ENCODE assay signal across 10 mouse cellular contexts in genomic region chr17:26547771-26548170, GRCm38 (mm10). TPM values are rescaled to one million over a fixed set of nuclear protein-coding genes. Genes with fewer than 3 reads are reported as not detected.
DNase-seq lines count a peak whose midpoint lies in the region; ATAC-seq and TF ChIP-seq lines count a peak whose summit lies in the region.
"Had no signal": no experiment of that assay in that cellular context is flagged by ENCODE, and none has a peak within 500 bp of the region (broad histone marks: within the 10 kb centered on the region; RNA-seq: fewer than 3 reads in every experiment).

No protein-coding gene starts in this region.

- peaks cover 20 to 25% of the 10 kb centered on the region in 2 experiments for H3K4me1 ChIP-seq in heart, embryonic 14.5 days (ENCODE audit: control insufficient read depth in 2 of 2, insufficient read depth in 2 of 2, low read length in 2 of 2)
- H3K4me1 ChIP-seq in stomach, embryonic 16.5 days (ENCODE audit: control insufficient read depth, insufficient read depth, low read length): peaks cover 13% of the 10 kb centered on the region
- no peaks in the 10 kb centered on the region for H3K4me1 ChIP-seq in forebrain, embryonic 11.5 days (replicated peaks; ENCODE audit: control insufficient read depth, insufficient read depth, low read length)

- no peaks in the 10 kb centered on the region for H3K36me3 ChIP-seq in heart, embryonic 14.5 days (ENCODE audit: control insufficient read depth, insufficient read depth, low read length)
- no peaks in the 10 kb centered on the region for H3K36me3 ChIP-seq in stomach, embryonic 16.5 days (ENCODE audit: control insufficient read depth, insufficient read depth, low read length)
- H3K36me3 ChIP-seq in forebrain, embryonic 11.5 days (ENCODE audit: control insufficient read depth, insufficient read depth, low read length): no peaks in the 10 kb centered on the region

- no peak for DNase-seq in left cerebral cortex, adult 2 months (ENCODE audit: extremely low spot score in 1 of 2, low spot score in 2 of 2)
- no peak for DNase-seq in left cerebral cortex, adult 11 months (ENCODE audit: low spot score)
- peak; percentile 84 for DNase-seq in kidney, postnatal 14 days
- DNase-seq in forebrain, embryonic 11.5 days (ENCODE audit: low spot score): no peak
- no peak for DNase-seq in left cerebral cortex, postnatal 25 days (ENCODE audit: low spot score in 2 of 2)
- DNase-seq in urinary bladder, postnatal 10 days (ENCODE audit: low spot score): no peak
- DNase-seq: forebrain, postnatal 0 days; right cerebral cortex, postnatal 14 days had no signal

- H3K9me3 ChIP-seq in heart, embryonic 14.5 days (ENCODE audit: control insufficient read depth, low read length): no peaks in the 10 kb centered on the region
- H3K9me3 ChIP-seq in stomach, embryonic 16.5 days (replicated peaks; ENCODE audit: control insufficient read depth, low read length): no peaks in the 10 kb centered on the region
- no peaks in the 10 kb centered on the region for H3K9me3 ChIP-seq in forebrain, embryonic 11.5 days (ENCODE audit: control insufficient read depth, low read length)

- H3K27ac ChIP-seq in left cerebral cortex, adult 2 months: peak overlapping the region; percentile 64
- H3K27ac ChIP-seq in heart, embryonic 14.5 days (replicated peaks in 1 of 2; ENCODE audit: control insufficient read depth in 1 of 2, insufficient read depth in 1 of 2, low read depth in 2 of 2, low read length in 2 of 2): peak overlapping the region; percentile 69 to 91
- peak overlapping the region; percentile 68 for H3K27ac ChIP-seq in stomach, embryonic 16.5 days (ENCODE audit: low read length)
- H3K27ac ChIP-seq in forebrain, embryonic 11.5 days (ENCODE audit: low read depth, low read length): no peak overlapping the region

- H3K27me3 ChIP-seq in heart, embryonic 14.5 days (ENCODE audit: control insufficient read depth, insufficient read depth, low read length): no peaks in the 10 kb centered on the region
- H3K27me3 ChIP-seq in stomach, embryonic 16.5 days (ENCODE audit: control insufficient read depth, insufficient read depth, low read length): no peaks in the 10 kb centered on the region
- no peaks in the 10 kb centered on the region for H3K27me3 ChIP-seq in forebrain, embryonic 11.5 days (ENCODE audit: control insufficient read depth, insufficient read depth, low read length)

- 0 out of 2 replicates have a peak overlapping the region, but pooled peaks have one; percentile 12 for H3K4me2 ChIP-seq in heart, embryonic 14.5 days (ENCODE audit: low read length)
- H3K4me2 ChIP-seq in stomach, embryonic 16.5 days (ENCODE audit: low read depth, low read length): no peak overlapping the region
- no peak overlapping the region for H3K4me2 ChIP-seq in forebrain, embryonic 11.5 days (ENCODE audit: low read depth, low read length, severe bottlenecking)

- no peak overlapping the region for H3K4me3 ChIP-seq in left cerebral cortex, adult 2 months
- H3K4me3 ChIP-seq in heart, embryonic 14.5 days (ENCODE audit: control insufficient read depth in 1 of 2, insufficient read depth in 1 of 2, low read depth in 1 of 2, low read length in 2 of 2): no peak overlapping the region
- H3K4me3 ChIP-seq in stomach, embryonic 16.5 days (replicated peaks; ENCODE audit: low read length): no peak overlapping the region
- H3K4me3 ChIP-seq in forebrain, embryonic 11.5 days (ENCODE audit: low read depth, low read length): no peak overlapping the region

- WGBS in heart, embryonic 14.5 days: 31% methylated on average over 7 of the region's 7 CpGs
- WGBS in stomach, embryonic 16.5 days: 24% methylated on average over 7 of the region's 7 CpGs
- WGBS in forebrain, embryonic 11.5 days: 41% methylated on average over 7 of the region's 7 CpGs

- intact Hi-C loops in left cerebral cortex, adult 2 months (cut with DNase I): no loop called here
- intact Hi-C loops in left cerebral cortex, postnatal 25 days (cut with DNase I): no loop called here

- no peak for TF ChIP-seq CTCF in left cerebral cortex, adult 2 months (IDR thresholded peaks at IDR 0.05)

- peak; percentile 63 for ATAC-seq in heart, embryonic 14.5 days (ENCODE audit: insufficient number of reproducible peaks, insufficient read depth, low FRiP score, low read depth)
- ATAC-seq in stomach, embryonic 16.5 days (ENCODE audit: insufficient read depth, low FRiP score): peak; percentile 21; the same call in 1 of the 2 replicates
- ATAC-seq in forebrain, embryonic 11.5 days (replicated peaks; ENCODE audit: low FRiP score): no peak
- ATAC-seq: forebrain, postnatal 0 days had no signal

- H3K9ac ChIP-seq in heart, embryonic 14.5 days (ENCODE audit: low read length): no peak overlapping the region; the same call in 1 of the 2 replicates
- peak overlapping the region; percentile 34; the same call in 1 of the 2 replicates for H3K9ac ChIP-seq in stomach, embryonic 16.5 days (ENCODE audit: low read length)
- H3K9ac ChIP-seq in forebrain, embryonic 11.5 days (ENCODE audit: low read length): no peak overlapping the region
- H3K9ac ChIP-seq: forebrain, postnatal 0 days had no signal

RNA-seq across cellular contexts. Expression of gene Ergic1, which starts 13.5 kb away (rescaled TPM):
- total RNA-seq in left cerebral cortex, adult 2 months (2021): 100 to 1,000 TPM; 144 to 149 TPM
- polyA plus RNA-seq in heart, embryonic 14.5 days (2014; fragmentation: Nextera tagmentation; extraction: Ambion mirVana): 120 and 121 TPM in 2 replicates
- 111 and 116 TPM in 2 replicates for polyA plus RNA-seq in stomach, embryonic 16.5 days (2015; fragmentation: Nextera tagmentation; extraction: Ambion mirVana)
- polyA plus RNA-seq in forebrain, embryonic 11.5 days (2014; fragmentation: Nextera tagmentation; extraction: Ambion mirVana): 139 and 145 TPM in 2 replicates
- 100 to 1,000 TPM; 163 to 168 TPM for total RNA-seq in left cerebral cortex, postnatal 25 days (2021)

RNA-seq across cellular contexts. Expression of gene Dusp1, which starts 14.2 kb away (rescaled TPM):
- 10 to 100 TPM; 58.0 to 65.6 TPM for total RNA-seq in left cerebral cortex, adult 2 months (2021)
- polyA plus RNA-seq in heart, embryonic 14.5 days (2014; fragmentation: Nextera tagmentation; extraction: Ambion mirVana): 30.2 and 36.9 TPM in 2 replicates
- polyA plus RNA-seq in stomach, embryonic 16.5 days (2015; fragmentation: Nextera tagmentation; extraction: Ambion mirVana): 18.3 and 20.4 TPM in 2 replicates
- 35.7 and 37.6 TPM in 2 replicates for polyA plus RNA-seq in forebrain, embryonic 11.5 days (2014; fragmentation: Nextera tagmentation; extraction: Ambion mirVana)
- 10 to 100 TPM; 32.7 to 47.7 TPM for total RNA-seq in left cerebral cortex, postnatal 25 days (2021)
